Mouse (Mus musculus) liver, embryonic 16.5 days (tissue): ENCODE data around the gene Med12l. TPM values are rescaled to one million over a fixed set of nuclear protein-coding genes. Genes with fewer than 3 reads are reported as not detected.

ENCODE experiments used
- ATAC-seq: fragments of 200-750 bp; cut with Nextera tagmentation; 2 replicates; pipeline ENCODE4 v1.8.0; 2017; ENCODE audit warnings: low read depth, mild to moderate bottlenecking, moderate number of reproducible peaks, moderate library complexity
- H3K27ac ChIP-seq: fragments of 300-500 bp; sonication (generic); 2 replicates; pipeline ENCODE4 v1.5.1; 2014; ENCODE audit warnings: mild to moderate bottlenecking, low read length
- H3K27me3 ChIP-seq: fragments of 300-500 bp; sonication (generic); 2 replicates; pipeline ENCODE4 v1.6.1; 2014; ENCODE audit warnings: low read depth, low read length, mixed read lengths; ENCODE audit not compliant: control insufficient read depth, insufficient read depth
- H3K36me3 ChIP-seq: fragments of 300-500 bp; sonication (generic); 2 replicates; pipeline ENCODE4 v1.6.1; 2014; ENCODE audit warnings: mild to moderate bottlenecking; ENCODE audit not compliant: control insufficient read depth, insufficient read depth
- H3K4me1 ChIP-seq: fragments of 300-500 bp; sonication (generic); 2 replicates; pipeline ENCODE4 v1.6.1; 2014; ENCODE audit warnings: low read depth, low read length, mixed read lengths; ENCODE audit not compliant: control insufficient read depth
- H3K4me2 ChIP-seq: fragments of 300-500 bp; sonication (generic); 2 replicates; pipeline ENCODE4 v1.6.1; 2014; ENCODE audit warnings: low read depth, low read length, mixed read lengths
- H3K4me3 ChIP-seq: fragments of 300-500 bp; sonication (generic); 2 replicates; pipeline ENCODE4 v1.5.1; 2014; ENCODE audit warnings: low read depth, mild to moderate bottlenecking, low read length
- H3K9ac ChIP-seq: fragments of 300-500 bp; sonication (generic); 2 replicates; pipeline ENCODE4 v1.6.1; 2014; ENCODE audit warnings: low read depth, low read length
- H3K9me3 ChIP-seq: fragments of 300-500 bp; sonication (generic); replicated peaks from 2 replicates; pipeline ENCODE4 v1.6.1; 2016; ENCODE audit warnings: low read length; ENCODE audit not compliant: control insufficient read depth
- WGBS: fragments of 180-500 bp; shearing (Covaris S2); extraction: QIAGEN DNeasy Blood & Tissue Kit; methylation state at CpG from one replicate; pipeline ENCODE4 v1.1.7; 2014; ENCODE audit not compliant: insufficient replicate concordance; 5-methylcytosine and 5-hydroxymethylcytosine counted together
- polyA plus RNA-seq: library from polyadenylated mRNA; unstranded; fragments of >200 nt; fragmentation: Nextera tagmentation; extraction: Ambion mirVana; gene quantifications from 2 replicates; pipeline ENCODE4 v1.2.1, GENCODE M21; 2015

Gene Med12l
- polyA plus RNA-seq, 1 experiment from 2014 or later, result 0.73 TPM

DNA sequence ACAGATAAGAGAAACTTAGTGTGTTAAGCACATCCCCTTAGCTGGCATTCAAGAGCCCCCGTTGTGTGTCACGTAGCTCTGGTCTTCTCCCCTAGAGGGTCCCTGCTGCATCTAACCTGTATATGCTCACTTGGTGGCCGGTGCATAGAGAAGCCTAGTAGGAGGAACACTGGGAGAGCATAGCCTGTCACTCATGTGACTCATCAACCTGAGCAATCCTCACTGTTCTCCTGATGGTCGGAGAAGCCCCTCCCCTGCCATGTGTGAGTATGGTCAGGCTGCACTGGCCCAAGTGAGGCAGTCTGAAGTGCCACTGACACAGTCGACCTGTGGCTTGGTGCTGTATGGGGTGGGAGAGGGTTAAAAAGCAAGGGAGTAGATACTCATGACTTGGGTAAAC, 119.4 kb downstream of the Med12l start:
- Histone ChIP-seq H3K4me2 (no peak overlapping the region), H3K4me1 (peaks cover 18% of the 10 kb centered on the region), H3K9me3 (no peaks in the 10 kb centered on the region), H3K4me3 (no peak overlapping the region), H3K27me3 (no peaks in the 10 kb centered on the region), H3K36me3 (no peaks in the 10 kb centered on the region), H3K9ac (no peak overlapping the region), H3K27ac (no peak overlapping the region)
- no peak for ATAC-seq
- WGBS, result 43% methylated on average over 5 of the region's 5 CpGs

- H3K36me3 ChIP-seq, result no peaks in the 10 kb centered on the region
- H3K4me2 ChIP-seq, result peak overlapping the region; percentile 7; the same call in 1 of the 2 replicates
- ATAC-seq, result peak; percentile 58
- no peaks in the 10 kb centered on the region for H3K27me3 ChIP-seq
- H3K9ac ChIP-seq, result no peak overlapping the region
- peaks cover 19% of the 10 kb centered on the region for H3K4me1 ChIP-seq
- H3K4me3 ChIP-seq, result no peak overlapping the region
- H3K9me3 ChIP-seq, result no peaks in the 10 kb centered on the region
- 38% methylated on average over 7 of the region's 7 CpGs for WGBS
- H3K27ac ChIP-seq, result peak overlapping the region; percentile 37; the same call in 1 of the 2 replicates
Measured at GRCm38 (mm10) chr3:59125783-59126555, 120.3 kb downstream of the Med12l start.

- ATAC-seq, result no peak
- Histone ChIP-seq H3K4me3 (no peak overlapping the region), H3K4me1 (peaks cover 20% of the 10 kb centered on the region), H3K36me3 (no peaks in the 10 kb centered on the region), H3K9me3 (no peaks in the 10 kb centered on the region), H3K4me2 (no peak overlapping the region), H3K27me3 (no peaks in the 10 kb centered on the region), H3K9ac (no peak overlapping the region), H3K27ac (no peak overlapping the region)
- WGBS, result 64% methylated on average over 20 of the region's 20 CpGs
Measured at GRCm38 (mm10) chr3:59128681-59129080, 123.1 kb downstream of the Med12l start.

DNA sequence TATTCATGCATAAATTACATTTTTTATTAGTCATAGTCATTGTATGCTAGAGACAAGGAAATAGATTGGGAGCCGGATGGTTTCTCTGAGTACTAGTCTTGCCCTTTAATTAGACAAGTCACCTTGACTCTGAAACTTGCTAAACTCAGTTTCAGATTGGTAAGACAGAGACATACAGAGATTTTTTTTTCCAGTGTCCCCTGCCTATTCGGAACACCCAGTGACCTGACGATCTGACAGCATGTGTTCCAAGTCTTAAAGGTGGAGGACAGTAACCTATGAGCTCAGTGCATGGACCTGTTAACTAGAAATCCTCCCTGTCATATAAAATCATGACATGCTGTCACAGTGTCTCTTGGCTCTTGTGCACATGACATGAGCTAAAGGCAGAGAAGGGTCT, 123.9 kb downstream of the Med12l start:
- ATAC-seq, result no peak
- Histone ChIP-seq H3K9me3 (no peaks in the 10 kb centered on the region), H3K4me1 (peaks cover 20% of the 10 kb centered on the region), H3K27ac (no peak overlapping the region; the same call in 1 of the 2 replicates), H3K36me3 (no peaks in the 10 kb centered on the region), H3K9ac (no peak overlapping the region), H3K4me3 (peak overlapping the region; percentile 31), H3K4me2 (peak overlapping the region; percentile 27; the same call in 1 of the 2 replicates), H3K27me3 (no peaks in the 10 kb centered on the region)
- 62% methylated on average over 3 of the region's 3 CpGs for WGBS

DNA sequence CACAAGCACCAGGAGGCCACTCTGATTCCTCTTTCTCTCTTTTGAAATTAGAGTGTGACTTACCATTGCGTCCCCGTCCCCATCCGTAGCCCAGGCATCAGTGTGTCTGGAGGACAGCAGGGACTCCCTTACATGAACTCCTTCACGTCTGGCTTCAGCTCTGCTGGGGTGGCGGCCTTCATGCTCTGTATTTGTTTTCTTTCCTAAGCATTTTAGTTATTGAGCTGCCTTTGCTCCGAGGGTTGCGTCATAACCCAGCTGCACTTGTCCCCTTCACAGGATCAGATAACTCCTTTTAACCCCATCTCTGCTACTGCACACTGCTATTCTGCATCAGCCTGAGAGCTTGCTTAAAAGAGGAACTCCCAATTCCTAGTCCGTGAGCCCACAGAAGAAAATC, 124.8 kb downstream of the Med12l start:
- H3K4me1 ChIP-seq, result peaks cover 14% of the 10 kb centered on the region
- no peaks in the 10 kb centered on the region for H3K9me3 ChIP-seq
- H3K9ac ChIP-seq, result no peak overlapping the region
- no peaks in the 10 kb centered on the region for H3K27me3 ChIP-seq
- peak overlapping the region; percentile 44 for H3K4me3 ChIP-seq
- H3K27ac ChIP-seq, result peak overlapping the region; percentile 69
- ATAC-seq, result peak; percentile 72
- H3K36me3 ChIP-seq, result no peaks in the 10 kb centered on the region
- peak overlapping the region; percentile 53 for H3K4me2 ChIP-seq
- 15% methylated on average over 8 of the region's 8 CpGs for WGBS

- WGBS, result 51% methylated on average over 4 of the region's 4 CpGs
- Histone ChIP-seq H3K4me3 (no peak overlapping the region), H3K4me2 (peak overlapping the region; percentile 53; the same call in 1 of the 2 replicates), H3K9me3 (no peaks in the 10 kb centered on the region), H3K4me1 (peaks cover 8% of the 10 kb centered on the region), H3K36me3 (no peaks in the 10 kb centered on the region), H3K27me3 (no peaks in the 10 kb centered on the region), H3K27ac (peak overlapping the region; percentile 1), H3K9ac (no peak overlapping the region)
- peak; percentile 39 for ATAC-seq
Measured at GRCm38 (mm10) chr3:59131081-59131480, 125.5 kb downstream of the Med12l start.

GRCm38 (mm10) chr3:59131966-59132365, 126.3 kb downstream of the Med12l start:
- H3K27ac ChIP-seq, result no peak overlapping the region
- H3K9ac ChIP-seq, result no peak overlapping the region
- H3K4me3 ChIP-seq, result no peak overlapping the region
- no peaks in the 10 kb centered on the region for H3K36me3 ChIP-seq
- peaks cover 8% of the 10 kb centered on the region for H3K4me1 ChIP-seq
- no peaks in the 10 kb centered on the region for H3K9me3 ChIP-seq
- H3K27me3 ChIP-seq, result no peaks in the 10 kb centered on the region
- 40% methylated on average over 4 of the region's 4 CpGs for WGBS
- no peak for ATAC-seq
- H3K4me2 ChIP-seq, result no peak overlapping the region

- Histone ChIP-seq H3K9me3 (no peaks in the 10 kb centered on the region), H3K4me1 (peaks cover 8% of the 10 kb centered on the region), H3K27ac (no peak overlapping the region), H3K4me2 (no peak overlapping the region), H3K4me3 (no peak overlapping the region), H3K27me3 (no peaks in the 10 kb centered on the region), H3K9ac (no peak overlapping the region), H3K36me3 (no peaks in the 10 kb centered on the region)
- 12% methylated on average over 5 of the region's 5 CpGs for WGBS
- peak; percentile 46; the same call in 1 of the 2 replicates for ATAC-seq
Measured at GRCm38 (mm10) chr3:59133189-59133588, 127.6 kb downstream of the Med12l start.

- H3K36me3 ChIP-seq, result no peaks in the 10 kb centered on the region
- no peak overlapping the region for H3K27ac ChIP-seq
- H3K4me1 ChIP-seq, result peaks cover 6% of the 10 kb centered on the region
- no peaks in the 10 kb centered on the region for H3K9me3 ChIP-seq
- WGBS, result 59% methylated on average over 5 of the region's 5 CpGs
- no peak overlapping the region for H3K9ac ChIP-seq
- no peak overlapping the region for H3K4me3 ChIP-seq
- no peaks in the 10 kb centered on the region for H3K27me3 ChIP-seq
- no peak for ATAC-seq
- H3K4me2 ChIP-seq, result no peak overlapping the region
Measured at GRCm38 (mm10) chr3:59135911-59136653, 130.5 kb downstream of the Med12l start.
